Mouse (Mus musculus) megakaryocyte, embryonic 14.5 days (primary cell): ENCODE measurements at regions not wholly inside any gene's neighbourhood (a gene's known extent, or its start where the extent isn't known, plus 50 kb on each side); places are given as distances from the start of the nearest gene placed in this dataset.

ENCODE experiments used
- FLI1 ChIP-seq: IDR thresholded peaks from 2 replicates; pipeline ENCODE4 v1.6.1; 2012; ENCODE audit warnings: low read length, inconsistent platforms, mixed read lengths
- GATA1 ChIP-seq: IDR thresholded peaks from 3 replicates; pipeline ENCODE4 v1.6.1; 2012; ENCODE audit warnings: mixed read lengths, low read length, inconsistent platforms, borderline replicate concordance

GRCm38 (mm10) chr3:143596011-143596683, 608.9 kb downstream of the Lmo4 start:
- TF ChIP-seq GATA1, result no peak
- TF ChIP-seq FLI1, result no peak
